Mouse (Mus musculus): Measurements from ENCODE around the gene Eml2. TPM values are rescaled to one million over a fixed set of nuclear protein-coding genes. Genes with fewer than 3 reads are reported as not detected.

Gene Eml2
- total RNA-seq, 2 experiments from 2014 or later = 1.5 to 3.7 TPM

DNA sequence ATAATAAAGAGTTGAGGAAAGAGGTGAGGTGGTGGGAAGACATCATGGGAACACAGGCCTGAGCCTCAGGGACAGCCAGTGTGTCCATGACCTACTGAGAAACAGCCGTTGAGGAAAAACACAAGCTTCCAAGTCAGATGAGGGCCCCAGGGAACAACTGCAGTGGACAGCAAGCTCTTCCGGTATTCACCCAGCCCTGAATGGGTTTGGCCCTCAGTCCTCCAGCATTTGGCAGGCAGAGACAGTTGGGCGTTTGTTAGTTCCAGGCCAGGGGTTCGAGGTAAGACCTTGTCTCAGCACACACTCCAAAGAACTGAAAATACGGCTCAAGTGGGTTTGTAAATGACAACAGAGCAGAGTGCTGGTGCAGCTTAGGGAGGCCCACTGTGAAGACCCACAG, 77.2 kb downstream of the Eml2 start:
- ATAC-seq (replicated peaks; ENCODE audit: low FRiP score, poor library complexity, severe bottlenecking) = no peak

DNA sequence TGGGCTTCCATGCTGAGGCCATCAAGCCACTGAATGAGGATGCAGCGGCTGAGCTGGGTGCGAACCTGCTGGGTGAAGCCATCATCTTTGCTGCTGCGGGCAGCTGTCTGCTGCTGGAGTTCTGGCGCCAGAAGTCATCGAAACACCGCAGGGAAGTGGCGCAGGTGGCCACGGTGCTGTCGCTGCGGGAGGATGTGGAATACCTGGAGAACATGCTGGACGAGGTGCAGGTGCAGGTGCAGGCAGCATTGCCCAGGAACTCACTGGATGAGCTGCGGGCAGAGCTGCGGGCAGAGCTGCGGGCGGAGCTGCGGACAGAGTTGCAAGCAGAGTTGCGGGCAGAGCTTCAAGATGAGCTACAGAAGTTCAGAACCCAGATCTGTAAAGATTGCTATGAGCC, 79.2 kb downstream of the Eml2 start:
- ATAC-seq (replicated peaks; ENCODE audit: low FRiP score, poor library complexity, severe bottlenecking) = no peak

Other genes starting within 250 kb of the Eml2 start
- not detected in 2 replicates for gene Nanos2, start 189.0 kb upstream of the Eml2 start, total RNA-seq (2015; ENCODE audit: low replicate concordance)
- not detected in 2 replicates for gene Nanos2, start 189.0 kb upstream of the Eml2 start, total RNA-seq (2017; ENCODE audit: low replicate concordance)
- gene Mypop, start 185.2 kb upstream of the Eml2 start, total RNA-seq (2015; ENCODE audit: low replicate concordance) = not detected in 2 replicates
- 0.43 TPM in 1 of 2 replicates, not detected in the other for gene Mypop, start 185.2 kb upstream of the Eml2 start, total RNA-seq (2017; ENCODE audit: low replicate concordance)
- gene Irf2bp1, start 172.4 kb upstream of the Eml2 start, total RNA-seq (2015; ENCODE audit: low replicate concordance) = 5.6 and 7.3 TPM in 2 replicates
- 0.77 and 3.9 TPM in 2 replicates for gene Irf2bp1, start 172.4 kb upstream of the Eml2 start, total RNA-seq (2017; ENCODE audit: low replicate concordance)
- gene Foxa3, start 152.9 kb upstream of the Eml2 start, total RNA-seq (2015; ENCODE audit: low replicate concordance) = not detected in 2 replicates
- not detected in 2 replicates for gene Foxa3, start 152.9 kb upstream of the Eml2 start, total RNA-seq (2017; ENCODE audit: low replicate concordance)
- gene Sympk, start 152.0 kb upstream of the Eml2 start, total RNA-seq (2015; ENCODE audit: low replicate concordance) = 15.2 and 35.9 TPM in 2 replicates
- 7.8 and 21.0 TPM in 2 replicates for gene Sympk, start 152.0 kb upstream of the Eml2 start, total RNA-seq (2017; ENCODE audit: low replicate concordance)
- not detected in 2 replicates for gene Rsph6a, start 121.7 kb upstream of the Eml2 start, total RNA-seq (2015; ENCODE audit: low replicate concordance)
- gene Rsph6a, start 121.7 kb upstream of the Eml2 start, total RNA-seq (2017; ENCODE audit: low replicate concordance) = not detected in 2 replicates
- gene Dmwd, start 100.2 kb upstream of the Eml2 start, total RNA-seq (2015; ENCODE audit: low replicate concordance) = 1.9 and 3.1 TPM in 2 replicates
- 1.0 and 2.6 TPM in 2 replicates for gene Dmwd, start 100.2 kb upstream of the Eml2 start, total RNA-seq (2017; ENCODE audit: low replicate concordance)
- 3.8 TPM in 1 of 2 replicates, not detected in the other for gene Dmpk, start 92.6 kb upstream of the Eml2 start, total RNA-seq (2015; ENCODE audit: low replicate concordance)
- gene Dmpk, start 92.6 kb upstream of the Eml2 start, total RNA-seq (2017; ENCODE audit: low replicate concordance) = 4.3 and 6.0 TPM in 2 replicates
- 0.42 TPM in 1 of 2 replicates, not detected in the other for gene Six5, start 81.8 kb upstream of the Eml2 start, total RNA-seq (2015; ENCODE audit: low replicate concordance)
- not detected in 2 replicates for gene Six5, start 81.8 kb upstream of the Eml2 start, total RNA-seq (2017; ENCODE audit: low replicate concordance)
- gene Gm4969, start 58.1 kb upstream of the Eml2 start, total RNA-seq (2015; ENCODE audit: low replicate concordance) = not detected in 2 replicates
- 0.28 TPM in 1 of 2 replicates, not detected in the other for gene Gm4969, start 58.1 kb upstream of the Eml2 start, total RNA-seq (2017; ENCODE audit: low replicate concordance)
- gene Fbxo46, start 56.6 kb upstream of the Eml2 start, total RNA-seq (2015; ENCODE audit: low replicate concordance) = 0.21 and 0.77 TPM in 2 replicates
- gene Fbxo46, start 56.6 kb upstream of the Eml2 start, total RNA-seq (2017; ENCODE audit: low replicate concordance) = 2.1 and 2.5 TPM in 2 replicates
- gene Qpctl, start 27.1 kb upstream of the Eml2 start, total RNA-seq (2015; ENCODE audit: low replicate concordance) = 1.3 and 6.7 TPM in 2 replicates
- 0.70 and 1.3 TPM in 2 replicates for gene Qpctl, start 27.1 kb upstream of the Eml2 start, total RNA-seq (2017; ENCODE audit: low replicate concordance)
- gene Snrpd2, start 26.7 kb upstream of the Eml2 start, total RNA-seq (2015; ENCODE audit: low replicate concordance) = 15.0 TPM in 2 replicates
- 20.2 and 22.0 TPM in 2 replicates for gene Snrpd2, start 26.7 kb upstream of the Eml2 start, total RNA-seq (2017; ENCODE audit: low replicate concordance)
- 0.42 TPM in 1 of 2 replicates, not detected in the other for gene Gipr, start 10.3 kb upstream of the Eml2 start, total RNA-seq (2015; ENCODE audit: low replicate concordance)
- not detected in 2 replicates for gene Gipr, start 10.3 kb upstream of the Eml2 start, total RNA-seq (2017; ENCODE audit: low replicate concordance)
- gene Gpr4, start 36.1 kb downstream of the Eml2 start, total RNA-seq (2015; ENCODE audit: low replicate concordance) = 0.19 TPM in 1 of 2 replicates, not detected in the other
- gene Gpr4, start 36.1 kb downstream of the Eml2 start, total RNA-seq (2017; ENCODE audit: low replicate concordance) = not detected in 2 replicates
- gene Opa3, start 51.9 kb downstream of the Eml2 start, total RNA-seq (2015; ENCODE audit: low replicate concordance) = 6.5 and 7.7 TPM in 2 replicates
- 2.1 and 5.6 TPM in 2 replicates for gene Opa3, start 51.9 kb downstream of the Eml2 start, total RNA-seq (2017; ENCODE audit: low replicate concordance)
- 34.6 and 35.9 TPM in 2 replicates for gene Vasp, start 95.4 kb downstream of the Eml2 start, total RNA-seq (2015; ENCODE audit: low replicate concordance)
- gene Vasp, start 95.4 kb downstream of the Eml2 start, total RNA-seq (2017; ENCODE audit: low replicate concordance) = 32.5 and 56.6 TPM in 2 replicates
- gene Ppm1n, start 103.6 kb downstream of the Eml2 start, total RNA-seq (2015; ENCODE audit: low replicate concordance) = not detected in 2 replicates
- gene Ppm1n, start 103.6 kb downstream of the Eml2 start, total RNA-seq (2017; ENCODE audit: low replicate concordance) = not detected in 2 replicates
- not detected in 2 replicates for gene Rtn2, start 106.2 kb downstream of the Eml2 start, total RNA-seq (2015; ENCODE audit: low replicate concordance)
- gene Rtn2, start 106.2 kb downstream of the Eml2 start, total RNA-seq (2017; ENCODE audit: low replicate concordance) = not detected in 2 replicates
- gene Fosb, start 133.6 kb downstream of the Eml2 start, total RNA-seq (2015; ENCODE audit: low replicate concordance) = 2.9 and 3.1 TPM in 2 replicates
- gene Fosb, start 133.6 kb downstream of the Eml2 start, total RNA-seq (2017; ENCODE audit: low replicate concordance) = 2.2 and 3.8 TPM in 2 replicates
- 8.6 and 8.8 TPM in 2 replicates for gene Ercc1, start 168.4 kb downstream of the Eml2 start, total RNA-seq (2015; ENCODE audit: low replicate concordance)
- 4.6 and 5.2 TPM in 2 replicates for gene Ercc1, start 168.4 kb downstream of the Eml2 start, total RNA-seq (2017; ENCODE audit: low replicate concordance)
- 1.2 and 1.9 TPM in 2 replicates for gene Cd3eap, start 183.1 kb downstream of the Eml2 start, total RNA-seq (2015; ENCODE audit: low replicate concordance)
- gene Cd3eap, start 183.1 kb downstream of the Eml2 start, total RNA-seq (2017; ENCODE audit: low replicate concordance) = 2.6 and 5.7 TPM in 2 replicates
- 0.19 and 3.3 TPM in 2 replicates for gene Ppp1r13l, start 183.3 kb downstream of the Eml2 start, total RNA-seq (2015; ENCODE audit: low replicate concordance)
- not detected in 2 replicates for gene Ppp1r13l, start 183.3 kb downstream of the Eml2 start, total RNA-seq (2017; ENCODE audit: low replicate concordance)
- 1.3 and 2.7 TPM in 2 replicates for gene Ercc2, start 205.6 kb downstream of the Eml2 start, total RNA-seq (2015; ENCODE audit: low replicate concordance)
- gene Ercc2, start 205.6 kb downstream of the Eml2 start, total RNA-seq (2017; ENCODE audit: low replicate concordance) = 11.4 and 18.0 TPM in 2 replicates
- gene Klc3, start 227.7 kb downstream of the Eml2 start, total RNA-seq (2015; ENCODE audit: low replicate concordance) = not detected in 2 replicates
- not detected in 2 replicates for gene Klc3, start 227.7 kb downstream of the Eml2 start, total RNA-seq (2017; ENCODE audit: low replicate concordance)
- not detected in 2 replicates for gene Ckm, start 228.4 kb downstream of the Eml2 start, total RNA-seq (2015; ENCODE audit: low replicate concordance)
- gene Ckm, start 228.4 kb downstream of the Eml2 start, total RNA-seq (2017; ENCODE audit: low replicate concordance) = not detected in 2 replicates